Mouse (Mus musculus): ENCODE measurements around the gene Rnf166. TPM values are rescaled to one million over a fixed set of nuclear protein-coding genes. Genes with fewer than 3 reads are reported as not detected.
A peak's percentile ranks its signal among the peaks of the same experiment; 100 is the strongest.

Rnf166 gene
- polyA plus RNA-seq, 1 experiment from 2014 or later, result 37.9 TPM

DNA sequence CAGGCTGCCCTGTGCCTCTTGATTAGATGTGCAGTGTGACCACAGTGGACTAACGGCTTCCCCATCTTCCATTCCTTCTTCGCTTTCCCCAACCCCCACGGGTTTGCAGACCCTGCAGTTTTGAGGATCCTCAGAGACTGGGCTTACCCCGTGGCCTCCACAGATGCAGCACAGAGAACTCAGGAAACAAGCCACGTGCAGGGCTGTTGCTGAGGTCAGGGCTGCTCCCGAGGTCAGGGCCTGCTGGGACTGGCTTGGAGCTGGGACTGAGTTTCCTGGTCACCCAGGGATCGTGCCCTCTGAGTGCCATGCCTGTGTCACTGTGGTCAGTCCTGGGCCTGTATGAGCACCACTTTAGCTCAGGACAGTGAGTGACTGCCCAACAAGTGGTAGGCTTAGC is 10.9 kb downstream of the Rnf166 start:
- ATAC-seq (ENCODE audit: low FRiP score, low read depth), result no peak
- Histone ChIP-seq H3K4me2 (no peak overlapping the region), H3K9me3 (no peaks in the 10 kb centered on the region), H3K4me3 (no peak overlapping the region), H3K4me1 (replicated peaks) (peaks cover 11% of the 10 kb centered on the region), H3K36me3 (peaks cover 23% of the 10 kb centered on the region), H3K27ac (replicated peaks) (no peak overlapping the region), H3K9ac (no peak overlapping the region), H3K27me3 (peaks cover 28% of the 10 kb centered on the region)
- 73% methylated on average over 7 of the region's 7 CpGs for WGBS

GRCm38 (mm10) chr8:122463651-122464640 is 11.9 kb downstream of the Rnf166 start:
- Histone ChIP-seq H3K9ac (no peak overlapping the region), H3K4me1 (replicated peaks) (peaks cover 12% of the 10 kb centered on the region), H3K4me2 (no peak overlapping the region), H3K27ac (replicated peaks) (no peak overlapping the region), H3K4me3 (no peak overlapping the region), H3K27me3 (peaks cover 37% of the 10 kb centered on the region), H3K9me3 (no peaks in the 10 kb centered on the region), H3K36me3 (peaks cover 23% of the 10 kb centered on the region)
- no peak for ATAC-seq (ENCODE audit: low FRiP score, low read depth)
- 69% methylated on average over 12 of the region's 12 CpGs for WGBS

DNA sequence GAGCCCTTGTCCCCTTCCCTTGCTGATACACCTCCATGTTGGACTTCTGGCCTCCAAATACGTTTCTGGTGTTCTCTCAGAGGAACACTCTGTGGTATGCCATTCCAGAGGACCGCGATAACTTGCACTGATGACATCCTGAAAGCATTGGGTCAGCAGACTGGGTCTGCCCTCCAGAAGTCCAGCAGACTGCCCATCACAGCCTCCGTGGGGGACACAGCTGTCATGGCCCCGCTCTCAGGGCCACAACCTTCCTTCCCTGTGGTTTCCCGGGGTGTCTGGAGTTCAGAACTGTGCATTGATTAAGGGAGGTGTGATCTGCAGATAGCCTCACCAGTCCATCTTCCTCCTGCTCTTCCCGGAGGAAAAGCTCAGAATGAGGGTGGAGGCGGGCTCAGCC is 13.4 kb downstream of the Rnf166 start:
- Histone ChIP-seq H3K4me1 (replicated peaks) (peaks cover 12% of the 10 kb centered on the region), H3K4me2 (no peak overlapping the region), H3K36me3 (peaks cover 17% of the 10 kb centered on the region), H3K27me3 (peaks cover 44% of the 10 kb centered on the region), H3K9me3 (no peaks in the 10 kb centered on the region), H3K27ac (replicated peaks) (no peak overlapping the region), H3K9ac (no peak overlapping the region), H3K4me3 (no peak overlapping the region)
- ATAC-seq (ENCODE audit: low FRiP score, low read depth), result no peak
- 67% methylated on average over 8 of the region's 8 CpGs for WGBS

- H3K27ac ChIP-seq (replicated peaks), result no peak overlapping the region
- no peak overlapping the region for H3K4me3 ChIP-seq
- no peaks in the 10 kb centered on the region for H3K9me3 ChIP-seq
- no peak overlapping the region for H3K9ac ChIP-seq
- no peak overlapping the region for H3K4me2 ChIP-seq
- peaks cover 12% of the 10 kb centered on the region for H3K4me1 ChIP-seq (replicated peaks)
- ATAC-seq (ENCODE audit: low FRiP score, low read depth), result no peak
- WGBS, result 62% methylated on average over 11 of the region's 11 CpGs
- peaks cover 44% of the 10 kb centered on the region for H3K27me3 ChIP-seq
- peaks cover 8% of the 10 kb centered on the region for H3K36me3 ChIP-seq
Observed at GRCm38 (mm10) chr8:122461473-122462148, 14.3 kb downstream of the Rnf166 start.

GRCm38 (mm10) chr8:122460524-122461472 is 15.1 kb downstream of the Rnf166 start, which contains the start of gene Snai3:
Gene Snai3, minus strand, starts transcription at chr8:122460733.
- H3K4me2 ChIP-seq, result peak within 1 kb of the TSS; percentile 73
- peak within 1 kb of the TSS; percentile 39 for H3K4me3 ChIP-seq
- H3K4me1 ChIP-seq (replicated peaks), result peaks cover 12% of the 10 kb centered on the region
- H3K9ac ChIP-seq, result peak within 1 kb of the TSS; percentile 37
- ATAC-seq (ENCODE audit: low FRiP score, low read depth), result peak; percentile 75
- no peak within 1 kb of the TSS for H3K27ac ChIP-seq (replicated peaks)
- WGBS, result 2% methylated on average over 56 of the region's 56 CpGs
- H3K9me3 ChIP-seq, result no peaks in the 10 kb centered on the region
- H3K36me3 ChIP-seq, result peaks cover 1% of the 10 kb centered on the region; the same call in 1 of the 2 replicates
- peaks cover 46% of the 10 kb centered on the region for H3K27me3 ChIP-seq

DNA sequence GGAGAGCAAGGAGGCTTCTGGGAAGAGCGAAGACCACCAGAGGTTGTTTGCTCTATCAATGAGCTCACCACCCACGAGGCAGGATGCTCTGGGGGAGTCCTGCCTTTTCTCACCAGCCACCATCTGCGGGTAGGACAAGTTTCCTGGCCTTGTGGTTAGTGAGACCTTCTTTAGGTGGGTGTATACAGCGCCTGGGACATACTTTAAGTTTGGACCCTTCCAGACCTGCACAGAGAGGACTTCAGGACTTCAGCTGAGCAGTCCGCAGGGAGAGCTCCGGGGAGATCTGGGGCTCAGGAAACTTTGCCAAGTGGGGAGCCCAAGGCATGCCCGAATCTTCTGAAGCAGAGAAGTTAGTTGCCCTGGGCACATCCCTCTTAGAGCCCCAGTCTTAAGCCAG is 15.9 kb downstream of the Rnf166 start:
- Histone ChIP-seq H3K9me3 (no peaks in the 10 kb centered on the region), H3K27ac (replicated peaks) (no peak overlapping the region), H3K36me3 (no peaks in the 10 kb centered on the region), H3K27me3 (peaks cover 46% of the 10 kb centered on the region), H3K4me1 (replicated peaks) (peaks cover 12% of the 10 kb centered on the region), H3K9ac (peak overlapping the region; percentile 37), H3K4me3 (peak overlapping the region; percentile 39), H3K4me2 (peak overlapping the region; percentile 73)
- ATAC-seq (ENCODE audit: low FRiP score, low read depth), result no peak
- WGBS, result 25% methylated on average over 7 of the region's 7 CpGs

- H3K9ac ChIP-seq, result no peak overlapping the region
- WGBS, result 58% methylated on average over 6 of the region's 6 CpGs
- H3K27me3 ChIP-seq, result peaks cover 46% of the 10 kb centered on the region
- H3K4me3 ChIP-seq, result no peak overlapping the region
- no peaks in the 10 kb centered on the region for H3K36me3 ChIP-seq
- no peak overlapping the region for H3K4me2 ChIP-seq
- no peak for ATAC-seq (ENCODE audit: low FRiP score, low read depth)
- peaks cover 12% of the 10 kb centered on the region for H3K4me1 ChIP-seq (replicated peaks)
- no peak overlapping the region for H3K27ac ChIP-seq (replicated peaks)
- no peaks in the 10 kb centered on the region for H3K9me3 ChIP-seq
Observed at GRCm38 (mm10) chr8:122459218-122459900, 16.5 kb downstream of the Rnf166 start.

DNA sequence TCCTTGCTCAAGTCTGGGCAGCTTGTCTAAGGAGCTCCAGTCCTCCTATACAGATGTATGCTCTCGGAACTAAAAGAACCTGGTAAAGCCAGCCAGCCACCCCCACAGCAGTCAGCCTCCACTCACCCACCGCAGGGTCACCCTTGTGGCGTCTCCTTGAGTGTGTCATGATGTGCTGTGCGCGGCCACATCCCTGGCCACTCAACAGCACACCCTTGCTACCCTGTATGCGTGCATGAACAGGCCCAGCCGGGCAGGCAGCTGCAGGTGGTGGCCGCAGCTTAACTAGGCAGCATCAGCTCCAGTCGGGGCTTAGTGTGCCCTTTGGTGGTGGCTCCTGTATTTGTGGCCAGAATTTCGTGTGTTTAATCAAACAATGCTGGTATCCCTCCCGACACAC is 18.7 kb downstream of the Rnf166 start:
- Histone ChIP-seq H3K4me2 (no peak overlapping the region), H3K27me3 (peaks cover 38% of the 10 kb centered on the region), H3K36me3 (no peaks in the 10 kb centered on the region), H3K9ac (no peak overlapping the region), H3K4me3 (no peak overlapping the region), H3K27ac (replicated peaks) (no peak overlapping the region), H3K4me1 (replicated peaks) (peaks cover 12% of the 10 kb centered on the region), H3K9me3 (no peaks in the 10 kb centered on the region)
- 79% methylated on average over 11 of the region's 11 CpGs for WGBS
- no peak for ATAC-seq (ENCODE audit: low FRiP score, low read depth)

DNA sequence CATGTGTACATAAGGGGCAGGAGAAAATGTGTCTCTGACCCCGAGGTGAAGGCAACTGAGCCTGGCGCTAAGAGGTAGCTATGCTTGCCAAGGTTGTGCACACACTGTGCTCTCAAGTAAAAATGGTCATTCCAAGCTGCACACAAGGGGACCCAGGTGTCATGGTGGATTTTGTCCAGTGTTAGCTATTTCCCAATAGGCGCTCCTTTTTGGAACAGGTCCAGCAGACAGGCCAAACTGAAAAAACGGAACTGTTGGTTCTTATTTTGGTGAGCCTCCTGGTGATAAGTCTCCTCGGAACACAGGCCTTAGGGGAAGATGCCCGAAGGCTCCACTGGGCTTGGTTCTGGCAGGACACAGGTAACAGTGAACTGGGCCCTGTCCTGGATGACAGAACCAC is 21.5 kb downstream of the Rnf166 start:
- no peak for ATAC-seq (ENCODE audit: low FRiP score, low read depth)
- 86% methylated on average over 6 of the region's 6 CpGs for WGBS
- Histone ChIP-seq H3K36me3 (no peaks in the 10 kb centered on the region), H3K9ac (no peak overlapping the region), H3K9me3 (no peaks in the 10 kb centered on the region), H3K27ac (replicated peaks) (no peak overlapping the region), H3K27me3 (peaks cover 12% of the 10 kb centered on the region), H3K4me2 (no peak overlapping the region), H3K4me3 (no peak overlapping the region), H3K4me1 (replicated peaks) (no peaks in the 10 kb centered on the region)

- Histone ChIP-seq H3K9me3 (no peaks in the 10 kb centered on the region), H3K4me2 (no peak overlapping the region), H3K4me3 (no peak overlapping the region), H3K4me1 (replicated peaks) (no peaks in the 10 kb centered on the region), H3K27ac (replicated peaks) (no peak overlapping the region), H3K36me3 (no peaks in the 10 kb centered on the region), H3K27me3 (peaks cover 2% of the 10 kb centered on the region; the same call in 1 of the 2 replicates), H3K9ac (no peak overlapping the region)
- no peak for ATAC-seq (ENCODE audit: low FRiP score, low read depth)
- WGBS, result 88% methylated on average over 10 of the region's 10 CpGs
Observed at GRCm38 (mm10) chr8:122452154-122452553, 23.7 kb downstream of the Rnf166 start.

GRCm38 (mm10) chr8:122451161-122451703 is 24.6 kb downstream of the Rnf166 start:
- no peak for ATAC-seq (ENCODE audit: low FRiP score, low read depth)
- Histone ChIP-seq H3K4me2 (no peak overlapping the region), H3K27me3 (0 out of 2 replicates have a peak, but pooled peaks cover 2% of the 10 kb centered on the region), H3K27ac (replicated peaks) (no peak overlapping the region), H3K4me3 (no peak overlapping the region), H3K9me3 (no peaks in the 10 kb centered on the region), H3K9ac (no peak overlapping the region), H3K36me3 (no peaks in the 10 kb centered on the region), H3K4me1 (replicated peaks) (no peaks in the 10 kb centered on the region)
- WGBS, result 89% methylated on average over 7 of the region's 7 CpGs

Data from hindbrain, embryonic 15.5 days (tissue).